Mouse (Mus musculus) ES-Bruce4 (cell line): ENCODE results near the gene Rad18.

Experiments
- CTCF ChIP-seq: IDR thresholded peaks from one replicate; pipeline ENCODE4 v1.8.1; 2011; ENCODE audit warnings: low read depth, low read length
- POLR2A ChIP-seq: IDR thresholded peaks from one replicate; pipeline ENCODE4 v1.8.1; 2011; ENCODE audit warnings: low read length; ENCODE audit not compliant: insufficient read depth

- TF ChIP-seq POLR2A: no peak
- TF ChIP-seq CTCF: peak; percentile 38
These were observed 35.9 kb upstream of the Rad18 start for GRCm38 (mm10) chr6:112732434-112732833.
